Mouse (Mus musculus) lung, adult 2 months (tissue): Measurements from ENCODE around the gene Pdik1l. TPM values are rescaled to one million over a fixed set of nuclear protein-coding genes. Genes with fewer than 3 reads are reported as not detected.
"Not testable (repeated sequence)": the region's sequence is repeated elsewhere in the genome, so short reads cannot be mapped to it uniquely, and the experiment has no call there.

Experiments used
- DNase-seq: peaks from one replicate; pipeline ENCODE4 v3.0.0; 2022
- H3K4me1 ChIP-seq: fragments of 200-500 bp; 2 replicates; pipeline ENCODE4 v1.6.1; 2011; ENCODE audit warnings: low read length; ENCODE audit not compliant: control insufficient read depth, insufficient read depth
- H3K4me3 ChIP-seq: fragments of 200-500 bp; replicated peaks from 2 replicates; pipeline ENCODE3; 2011; ENCODE audit warnings: low read depth, mild to moderate bottlenecking, control low read depth, low read length; ENCODE audit errors: extremely low read depth
- CTCF ChIP-seq: fragments of 200-500 bp; IDR thresholded peaks from 2 replicates; pipeline ENCODE4 v1.5.1; 2011; ENCODE audit warnings: mild to moderate bottlenecking, low read length, control low read depth; ENCODE audit not compliant: insufficient read depth
- POLR2A ChIP-seq: fragments of 200-500 bp; IDR thresholded peaks from 2 replicates; pipeline ENCODE4 v1.6.1; 2011; ENCODE audit warnings: low read depth, mild to moderate bottlenecking, control low read depth, low read length, borderline replicate concordance; ENCODE audit errors: extremely low read depth
- WGBS: fragments of 180-500 bp; shearing (Covaris S2); methylation state at CpG from one replicate; pipeline ENCODE4 v1.1.7; 2018; 5-methylcytosine and 5-hydroxymethylcytosine counted together
- polyA plus RNA-seq: library from polyadenylated mRNA; depleted of rRNA; stranded (reverse); fragments of >200 nt; gene quantifications from 2 replicates; pipeline ENCODE4 v1.2.3, GENCODE M21; 2012

Gene Pdik1l
- polyA plus RNA-seq, 1 experiment = 4.3 TPM

DNA sequence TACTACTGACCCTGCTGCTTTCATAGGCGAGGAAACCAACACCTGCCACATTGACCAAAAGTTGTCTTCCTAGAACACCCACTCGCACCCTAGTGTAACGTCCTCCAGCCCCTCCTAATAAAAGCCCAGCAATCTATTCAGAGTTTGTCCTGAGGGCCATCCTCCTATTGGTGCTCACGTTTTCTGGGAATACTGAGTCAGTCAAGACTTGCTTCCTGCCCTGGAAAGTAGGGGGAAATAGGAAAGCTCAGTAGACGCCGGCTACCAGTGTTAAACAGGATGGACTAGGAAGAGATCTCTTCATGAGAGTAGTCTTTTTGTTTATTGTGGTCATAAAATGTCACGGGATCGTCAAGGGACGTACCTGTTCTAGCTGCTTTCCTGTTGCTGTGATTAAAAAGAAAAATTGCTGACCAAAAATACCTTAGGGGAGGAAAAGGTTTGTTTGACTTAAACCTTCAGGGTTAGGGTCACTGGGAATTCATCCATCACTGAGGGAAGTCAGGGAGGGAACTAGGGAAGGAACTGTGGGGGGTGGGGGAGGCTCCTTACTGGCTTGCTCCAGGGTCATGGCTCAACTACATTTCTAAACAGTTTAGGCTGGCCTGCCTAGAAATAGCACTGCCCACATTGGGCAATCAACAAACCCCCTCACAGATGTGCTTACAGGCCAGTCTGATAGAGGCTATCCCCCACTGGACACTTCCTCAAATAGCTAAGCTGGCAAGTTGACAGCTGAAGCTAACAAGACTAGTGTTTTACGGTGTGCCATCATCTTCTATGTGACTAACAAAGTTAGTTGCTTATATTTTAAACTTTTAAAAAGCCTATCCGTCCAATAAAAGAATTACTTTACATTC lies 932 bp upstream of the Pdik1l start:
- no peak for DNase-seq
- WGBS = 15% methylated on average over 11 of the region's 11 CpGs
- H3K4me1 ChIP-seq = peaks cover 4% of the 10 kb centered on the region; the same call in 1 of the 2 replicates
- TF ChIP-seq CTCF (no peak), POLR2A (no peak)
- H3K4me3 ChIP-seq = no peak overlapping the region

DNA sequence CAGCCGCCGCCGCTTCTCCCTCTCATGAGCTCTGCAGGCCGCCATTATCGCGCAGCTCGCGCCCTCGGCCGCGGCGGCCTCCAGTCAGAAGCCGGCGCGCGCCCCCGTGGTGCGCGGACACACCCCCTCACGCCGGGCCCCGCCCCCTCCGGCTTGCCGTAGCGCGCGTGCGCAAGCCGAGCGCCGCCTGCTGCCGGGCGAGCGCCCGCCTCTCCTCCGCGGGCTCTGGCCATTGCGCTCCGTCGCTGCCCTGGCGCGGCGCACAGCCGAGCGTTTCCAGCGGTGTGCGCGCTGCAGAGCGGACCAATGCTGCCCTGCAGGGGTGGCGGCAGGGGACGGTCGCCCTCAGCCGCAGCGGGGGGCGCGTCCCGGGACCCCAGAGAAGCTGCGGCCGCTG lies 529 bp downstream of the Pdik1l start:
- under 1% methylated on average over 51 of the region's 59 CpGs for WGBS
- TF ChIP-seq POLR2A = peak; percentile 52; the same call in 1 of the 2 replicates
- no peak for TF ChIP-seq CTCF
- H3K4me1 ChIP-seq = peaks cover 4% of the 10 kb centered on the region; the same call in 1 of the 2 replicates

GRCm38 (mm10) chr4:134286226-134287167 lies 1.2 kb downstream of the Pdik1l start:
- Histone ChIP-seq H3K4me1 (peaks cover 4% of the 10 kb centered on the region; the same call in 1 of the 2 replicates), H3K4me3 (peak overlapping the region; percentile 66)
- DNase-seq = no peak
- TF ChIP-seq POLR2A = no peak
- WGBS = 1% methylated on average over 59 of the region's 59 CpGs

More for the DNA sequence above, 529 bp downstream of the Pdik1l start:
- peak overlapping the region; percentile 90 for H3K4me3 ChIP-seq
- DNase-seq = peak; percentile 97

DNA sequence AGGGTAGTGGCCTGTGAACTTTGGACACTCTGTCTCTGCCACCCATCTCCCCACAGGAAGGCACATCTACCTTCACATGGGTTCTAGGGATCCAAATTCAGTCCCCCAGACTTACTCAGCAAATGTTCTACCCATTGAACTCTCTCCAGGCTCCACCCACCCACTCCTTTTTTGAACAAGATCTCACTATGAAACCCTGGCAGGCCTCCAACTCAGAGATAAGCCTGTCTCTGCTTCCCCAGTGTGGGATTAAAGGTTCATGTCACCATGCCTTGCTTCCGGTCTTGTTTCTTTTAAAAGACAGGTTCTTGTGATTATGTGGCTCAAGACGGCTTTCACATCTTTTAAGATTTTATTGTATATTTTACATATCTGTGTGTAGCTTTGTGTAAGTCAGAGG lies 2.8 kb downstream of the Pdik1l start:
- TF ChIP-seq POLR2A (no peak), CTCF (no peak)
- no peak for DNase-seq
- H3K4me3 ChIP-seq = no peak overlapping the region
- 95% methylated on average over 2 of the region's 2 CpGs for WGBS
- H3K4me1 ChIP-seq = peaks cover 4% of the 10 kb centered on the region; the same call in 1 of the 2 replicates

GRCm38 (mm10) chr4:134273417-134274345 lies 14.0 kb downstream of the Pdik1l start:
- 4% methylated on average over 14 of the region's 14 CpGs for WGBS
- DNase-seq = no peak
- H3K4me3 ChIP-seq = no peak overlapping the region
- no peak for TF ChIP-seq CTCF
- no peak for TF ChIP-seq POLR2A
- H3K4me1 ChIP-seq = peaks cover 2% of the 10 kb centered on the region; the same call in 1 of the 2 replicates

DNA sequence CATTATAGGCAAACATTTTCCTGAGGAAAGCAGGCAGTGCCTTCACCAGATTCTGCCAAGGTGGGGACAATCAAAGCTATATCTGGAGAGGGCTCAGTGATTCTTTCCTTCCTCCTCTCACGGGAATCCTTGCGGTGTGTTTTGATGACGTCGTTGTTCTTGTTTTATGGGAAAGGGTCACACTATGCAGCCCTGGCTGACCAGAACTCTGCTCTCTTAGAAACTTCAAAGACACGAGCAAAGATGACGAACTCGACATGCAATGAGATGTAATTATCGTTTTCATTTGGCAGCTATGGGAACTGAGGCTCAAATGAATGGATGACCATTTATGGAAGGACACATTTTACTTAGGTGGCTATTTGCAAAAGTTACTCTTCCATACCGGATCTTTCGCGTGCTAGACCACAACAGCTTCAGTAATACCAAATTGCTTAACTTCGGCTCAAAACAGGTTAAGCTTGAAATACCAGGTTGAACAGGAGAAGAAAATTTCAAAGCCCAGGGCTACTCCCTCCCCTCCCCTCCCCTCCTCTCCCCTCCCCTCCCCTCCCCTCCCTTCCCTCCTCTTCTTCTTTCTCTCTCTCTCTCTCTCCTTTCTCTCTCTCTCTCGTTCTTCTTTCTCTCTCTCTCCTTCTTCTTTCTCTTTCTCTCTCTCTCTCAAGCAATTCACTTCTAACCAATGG lies 14.8 kb downstream of the Pdik1l start:
- 10% methylated on average over 12 of the region's 13 CpGs for WGBS
- no peak for TF ChIP-seq CTCF
- TF ChIP-seq POLR2A = no peak
- no peak for DNase-seq

DNA sequence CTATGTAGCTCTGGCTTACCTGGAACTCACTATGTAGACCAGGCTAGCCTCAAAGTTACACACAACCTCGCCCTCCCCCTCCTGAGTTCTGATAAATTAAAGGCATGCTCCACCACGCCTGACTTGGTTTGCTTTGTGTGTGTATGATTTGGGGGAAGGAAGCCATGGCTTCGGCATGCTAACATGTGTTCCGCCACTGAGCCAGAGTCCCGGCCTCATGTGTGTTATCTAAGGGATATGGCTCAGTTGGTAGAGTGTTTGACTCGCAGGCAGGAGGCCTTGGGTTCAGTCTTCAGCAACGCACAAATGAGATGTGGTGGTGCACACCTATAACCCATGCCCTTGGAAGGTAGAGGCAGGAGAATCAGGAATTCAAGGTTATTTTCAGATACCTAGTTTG lies 15.7 kb downstream of the Pdik1l start:
- Histone ChIP-seq H3K4me1 (peaks cover 2% of the 10 kb centered on the region; the same call in 1 of the 2 replicates), H3K4me3 (no peak overlapping the region)
- no peak for DNase-seq
- no peak for TF ChIP-seq POLR2A
- no peak for TF ChIP-seq CTCF
- 87% methylated on average over 7 of the region's 7 CpGs for WGBS

More for the DNA sequence above, 14.8 kb downstream of the Pdik1l start:
- Histone ChIP-seq H3K4me1 (peaks cover 2% of the 10 kb centered on the region; the same call in 1 of the 2 replicates), H3K4me3 (no peak overlapping the region)

DNA sequence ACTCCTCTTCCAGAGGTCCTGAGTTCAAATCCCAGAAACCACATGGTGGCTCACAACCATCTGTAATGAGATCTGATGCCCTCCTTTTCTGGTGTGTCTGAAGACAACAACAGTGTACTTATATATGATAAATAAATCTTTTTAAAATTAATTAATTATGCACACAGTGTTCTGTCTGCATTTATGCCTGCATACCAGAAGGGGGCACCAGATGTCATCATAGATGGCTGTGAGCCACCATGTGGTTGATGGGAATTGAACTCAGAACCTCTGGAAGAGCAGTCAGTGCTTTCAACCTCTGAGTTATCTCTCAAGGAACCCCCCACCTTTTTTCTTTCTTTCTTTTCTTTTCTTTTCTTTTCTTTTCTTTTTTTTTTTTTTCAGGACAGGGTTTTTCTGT lies 18.1 kb downstream of the Pdik1l start:
- not testable (repeated sequence) for H3K4me3 ChIP-seq, DNase-seq, H3K4me1 ChIP-seq
- 0 out of 2 replicates have a peak, but pooled peaks have one; percentile 14 for TF ChIP-seq CTCF
